Mouse (Mus musculus) erythroblast, embryonic 14.5 days (primary cell): ENCODE data around the gene Golt1b.

Experiments used
- GATA1 ChIP-seq: IDR thresholded peaks from 2 replicates; pipeline ENCODE4 v1.6.1; 2012; ENCODE audit warnings: low read length, inconsistent platforms, mixed read lengths
- TAL1 ChIP-seq: IDR thresholded peaks from 3 replicates; pipeline ENCODE4 v1.6.1; 2012; ENCODE audit warnings: low read length, inconsistent platforms, mixed read lengths

GRCm38 (mm10) chr6:142387011-142387754 lies at the start of gene Golt1b, which contains the start of gene Recql:
- TF ChIP-seq GATA1 (no peak), TAL1 (no peak)
